Comparison of ENCODE assay signal across 8 mouse cellular contexts in the genomic region with DNA sequence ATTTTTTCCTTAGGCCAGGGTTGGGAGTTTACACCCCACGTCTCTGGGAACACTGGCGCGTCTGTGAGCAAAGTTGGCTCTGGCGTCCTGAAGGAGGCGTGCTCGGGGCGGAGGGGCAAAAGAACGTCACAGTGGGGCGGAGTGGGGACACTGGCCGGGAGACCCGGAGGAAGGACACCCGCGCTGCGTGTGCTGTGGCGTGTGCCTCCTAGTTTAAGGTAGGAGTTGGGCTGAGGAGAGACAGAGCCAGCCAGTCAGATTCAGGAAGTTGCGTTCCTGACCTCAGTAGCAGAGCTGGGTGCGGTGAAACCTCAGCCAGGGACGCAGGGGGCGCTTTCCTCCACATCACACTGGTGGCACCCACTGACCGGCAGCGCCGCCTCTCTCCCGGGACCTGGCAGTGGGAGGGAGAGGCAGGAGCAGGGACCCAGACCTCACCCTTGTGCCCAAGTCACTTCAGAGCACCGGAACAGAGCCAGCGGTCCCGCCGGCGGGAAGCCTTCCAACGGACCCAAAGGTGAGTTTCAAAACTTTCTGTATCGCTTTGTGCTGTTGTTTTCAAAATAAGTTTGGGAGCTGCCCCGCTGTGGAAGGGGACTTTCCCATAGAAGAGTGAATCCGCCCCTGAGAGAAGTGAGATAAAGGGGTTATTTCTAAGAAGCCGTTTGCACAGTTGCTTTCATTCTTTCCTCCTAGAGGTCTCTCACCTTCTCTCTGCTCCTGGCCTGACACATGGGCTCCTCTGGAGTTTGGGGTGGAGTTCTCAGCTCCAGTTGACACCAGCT. TPM values are rescaled to one million over a fixed set of nuclear protein-coding genes. Genes with fewer than 3 reads are reported as not detected.
DNase-seq lines count a peak whose midpoint lies in the region; ATAC-seq lines count a peak whose summit lies in the region.

4930523C07Rik (plus strand) TSS at position 146 of the 785 bp plus-strand sequence.

- H3K36me3 ChIP-seq in forebrain, embryonic 10.5 days (replicated peaks) = no peaks in the 10 kb centered on the region

- peaks cover 6% of the 10 kb centered on the region; the same call in 1 of the 2 replicates for H3K27me3 ChIP-seq in forebrain, embryonic 10.5 days (ENCODE audit: poor library complexity, severe bottlenecking)

- 2% methylated on average over 33 of the region's 33 CpGs for WGBS in forebrain, embryonic 10.5 days

- no peaks in the 10 kb centered on the region for H3K9me3 ChIP-seq in forebrain, embryonic 10.5 days

- peak within 1 kb of the TSS; percentile 57 for H3K4me3 ChIP-seq in forebrain, embryonic 10.5 days

- peak; percentile 79 for ATAC-seq in megakaryocyte progenitor cell, adult 5-6 weeks (replicated peaks; ENCODE audit: poor library complexity)

- peak; percentile 84 for DNase-seq in Muller cell, postnatal 12 days (ENCODE audit: inconsistent ontology term)
- DNase-seq in brain, adult 2 months (ENCODE audit: low read depth, low spot score) = peak; percentile 11
- peak; percentile 25 for DNase-seq in forebrain, embryonic 10.5 days (ENCODE audit: extremely low spot score, low spot score)
- DNase-seq in heart, postnatal 10 days = peak; percentile 85 to 87
- DNase-seq in kidney, postnatal 36 days = peak; percentile 83 to 86
- peak; percentile 31 for DNase-seq in skeletal muscle tissue, adult 2 months (ENCODE audit: low read depth, low spot score)
- peak; percentile 28 for DNase-seq in yolk sac, embryonic 10.5 days (ENCODE audit: low spot score)

- H3K27ac ChIP-seq in forebrain, embryonic 10.5 days = peak within 1 kb of the TSS; percentile 76

- peaks cover 21% of the 10 kb centered on the region for H3K4me1 ChIP-seq in forebrain, embryonic 10.5 days

- intact Hi-C loops in heart, postnatal 10 days (cut with DNase I) = loop anchor here (5.0 kb wide), 1 partner anchor 122 kb away; no protein-coding TSS in a partner anchor

RNA-seq across cellular contexts. Expression of gene 4930523C07Rik, which starts in this region (rescaled TPM):
- polyA plus RNA-seq in forebrain, embryonic 10.5 days (2016; fragmentation: Nextera tagmentation; extraction: Ambion mirVana) = 2.3 and 3.4 TPM in 2 replicates
- 10 to 100 TPM; 29.9 to 36.6 TPM for total RNA-seq in heart, postnatal 10 days (2021)
- total RNA-seq in megakaryocyte progenitor cell, adult 5-6 weeks (2015) = 55.5 and 56.9 TPM in 2 replicates
- 39.0 and 59.1 TPM in 2 replicates for total RNA-seq in megakaryocyte progenitor cell, adult 5-6 weeks (2017)

Comparison
In these comparisons a context has a peak if more than half of its experiments do, and no peak if none do; other contexts are left out.
1. Peak in every context shown above with its lines: DNase-seq, ATAC-seq, H3K4me3 ChIP-seq and H3K27ac ChIP-seq.
2. DNase-seq: peak in every context shown above with its lines; median percentile 86 in heart, postnatal 10 days; 84 in kidney, postnatal 36 days; 84 in Muller cell, postnatal 12 days; 31 in skeletal muscle tissue, adult 2 months; 28 in yolk sac, embryonic 10.5 days; 25 in forebrain, embryonic 10.5 days; 11 in brain, adult 2 months.